Mouse (Mus musculus) hindbrain, embryonic 10.5 days (tissue): ENCODE results near the gene Tmc3. TPM values are rescaled to one million over a fixed set of nuclear protein-coding genes. Genes with fewer than 3 reads are reported as not detected.

Experiments
- DNase-seq: peaks from one replicate; pipeline ENCODE4 v3.0.0-alpha.2; 2017; ENCODE audit warnings: low spot score
- H3K27ac ChIP-seq: fragments of 300-500 bp; sonication (generic); 2 replicates; pipeline ENCODE4 v1.5.1; 2016; ENCODE audit warnings: mild to moderate bottlenecking, moderate library complexity
- H3K27me3 ChIP-seq: fragments of 300-500 bp; sonication (generic); 2 replicates; pipeline ENCODE4 v1.6.1; 2016; ENCODE audit warnings: mild to moderate bottlenecking; ENCODE audit not compliant: poor library complexity, insufficient read depth, severe bottlenecking
- H3K36me3 ChIP-seq: fragments of 300-500 bp; sonication (generic); 2 replicates; pipeline ENCODE4 v1.6.1; 2016; ENCODE audit warnings: mild to moderate bottlenecking, moderate library complexity
- H3K4me1 ChIP-seq: fragments of 300-500 bp; sonication (generic); replicated peaks from 2 replicates; pipeline ENCODE4 v1.6.1; 2016; ENCODE audit warnings: mild to moderate bottlenecking
- H3K4me3 ChIP-seq: fragments of 300-500 bp; sonication (generic); 2 replicates; pipeline ENCODE4 v1.5.1; 2016; ENCODE audit warnings: mild to moderate bottlenecking, moderate library complexity
- H3K9me3 ChIP-seq: fragments of 300-500 bp; sonication (generic); 2 replicates; pipeline ENCODE4 v1.6.1; 2016; ENCODE audit warnings: mild to moderate bottlenecking, moderate library complexity
- WGBS: fragments of 180-500 bp; shearing (Covaris S2); methylation state at CpG from one replicate; pipeline ENCODE4 v1.1.7; 2016; 5-methylcytosine and 5-hydroxymethylcytosine counted together
- polyA plus RNA-seq: library from polyadenylated mRNA; unstranded; fragments of >200 nt; fragmentation: Nextera tagmentation; extraction: Ambion mirVana; gene quantifications from 2 replicates; pipeline ENCODE4 v1.2.1, GENCODE M21; 2016

The Tmc3 gene
- polyA plus RNA-seq, 1 experiment from 2014 or later: 0.80 TPM

DNA sequence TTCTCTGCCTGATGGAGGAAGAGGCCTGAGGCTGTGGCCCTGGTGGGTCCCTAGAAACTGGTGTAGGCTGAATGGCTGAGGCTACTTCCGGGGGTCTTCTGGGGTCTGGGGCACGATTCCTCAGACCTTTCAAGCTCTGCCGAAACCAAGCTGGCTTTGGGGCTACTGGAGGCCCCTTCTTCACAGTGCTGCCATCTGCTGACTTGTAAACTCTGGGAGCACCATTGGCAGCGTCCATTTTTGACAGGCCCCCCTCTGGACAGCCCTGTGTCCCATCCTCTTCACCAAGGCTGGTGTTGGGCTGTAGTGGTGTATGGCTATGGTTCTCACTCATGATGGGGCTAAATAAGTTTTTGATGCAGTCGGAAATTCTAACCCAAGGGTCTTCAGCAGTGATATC lies 67.8 kb downstream of the Tmc3 start:
- no peak for DNase-seq
- Histone ChIP-seq H3K36me3 (no peaks in the 10 kb centered on the region), H3K4me3 (no peak overlapping the region), H3K4me1 (no peaks in the 10 kb centered on the region), H3K27me3 (no peaks in the 10 kb centered on the region), H3K27ac (no peak overlapping the region), H3K9me3 (no peaks in the 10 kb centered on the region)
- 88% methylated on average over 5 of the region's 5 CpGs for WGBS

DNA sequence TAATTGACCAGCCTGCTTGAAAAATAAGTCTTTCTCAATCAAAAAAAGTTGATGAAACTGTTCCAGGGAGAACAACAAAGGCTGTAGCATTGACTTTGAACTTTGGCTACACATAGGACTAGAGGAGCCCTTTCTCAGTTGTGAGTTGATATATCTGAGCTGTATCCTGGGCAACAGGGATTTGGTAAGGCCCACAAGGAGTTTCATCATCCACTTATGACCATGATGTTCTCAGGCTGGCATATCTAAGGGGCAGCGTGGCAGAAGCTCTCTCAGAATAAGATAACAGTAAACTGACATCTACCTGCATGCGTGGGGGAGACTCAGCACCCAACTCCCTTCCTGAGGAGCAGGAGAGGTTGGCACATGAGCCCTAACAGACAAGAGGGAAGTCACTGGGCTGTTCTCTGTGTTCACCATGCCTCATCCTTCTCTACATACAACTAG lies 68.9 kb downstream of the Tmc3 start:
- no peaks in the 10 kb centered on the region for H3K4me1 ChIP-seq
- no peak overlapping the region for H3K4me3 ChIP-seq
- no peaks in the 10 kb centered on the region for H3K36me3 ChIP-seq
- WGBS: 80% methylated on average over 2 of the region's 2 CpGs
- H3K27me3 ChIP-seq: no peaks in the 10 kb centered on the region
- no peak overlapping the region for H3K27ac ChIP-seq
- no peaks in the 10 kb centered on the region for H3K9me3 ChIP-seq
- DNase-seq: no peak

- no peak for DNase-seq
- H3K4me1 ChIP-seq: no peaks in the 10 kb centered on the region
- 86% methylated on average over 2 of the region's 2 CpGs for WGBS
- no peaks in the 10 kb centered on the region for H3K9me3 ChIP-seq
- H3K27me3 ChIP-seq: no peaks in the 10 kb centered on the region
- H3K36me3 ChIP-seq: no peaks in the 10 kb centered on the region
- no peak overlapping the region for H3K27ac ChIP-seq
- no peak overlapping the region for H3K4me3 ChIP-seq
Measured at GRCm38 (mm10) chr7:83654196-83654595, 69.5 kb downstream of the Tmc3 start.

DNA sequence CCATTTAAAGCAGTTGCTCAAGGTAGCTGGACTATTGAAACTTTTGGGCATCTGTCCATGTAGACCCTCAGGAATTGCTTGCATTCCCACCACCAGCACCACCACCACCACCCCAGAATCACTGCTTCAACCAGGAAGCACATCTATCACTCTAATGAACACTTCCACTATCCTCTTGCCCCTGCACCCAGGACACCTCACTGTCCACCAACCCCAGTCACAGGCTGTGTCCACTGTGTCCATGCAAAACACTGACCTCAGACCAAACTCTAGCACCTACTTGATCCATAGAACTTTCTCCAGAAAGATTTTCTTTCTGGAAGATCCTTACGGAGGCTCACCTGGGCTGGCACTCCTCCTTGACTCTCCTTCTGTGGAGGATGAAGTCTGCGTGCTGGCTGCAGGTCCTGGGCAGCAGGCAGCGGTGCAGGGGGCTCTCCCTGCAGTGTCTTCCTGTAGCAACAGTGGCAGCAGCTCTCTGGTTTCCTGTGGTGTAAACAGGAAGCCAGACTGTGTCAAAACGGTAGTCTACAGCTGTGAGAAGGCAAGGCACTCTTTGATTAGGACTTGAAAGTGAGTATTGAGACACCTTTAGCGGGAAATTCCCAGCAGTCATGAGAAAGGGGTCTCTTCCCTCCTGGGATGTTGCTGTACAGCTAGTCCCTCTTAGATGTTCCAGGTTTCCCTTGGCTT lies 70.4 kb downstream of the Tmc3 start:
- no peak for DNase-seq
- no peaks in the 10 kb centered on the region for H3K36me3 ChIP-seq
- H3K27me3 ChIP-seq: no peaks in the 10 kb centered on the region
- H3K4me3 ChIP-seq: no peak overlapping the region
- no peaks in the 10 kb centered on the region for H3K9me3 ChIP-seq
- no peaks in the 10 kb centered on the region for H3K4me1 ChIP-seq
- no peak overlapping the region for H3K27ac ChIP-seq
- WGBS: 64% methylated on average over 5 of the region's 5 CpGs

DNA sequence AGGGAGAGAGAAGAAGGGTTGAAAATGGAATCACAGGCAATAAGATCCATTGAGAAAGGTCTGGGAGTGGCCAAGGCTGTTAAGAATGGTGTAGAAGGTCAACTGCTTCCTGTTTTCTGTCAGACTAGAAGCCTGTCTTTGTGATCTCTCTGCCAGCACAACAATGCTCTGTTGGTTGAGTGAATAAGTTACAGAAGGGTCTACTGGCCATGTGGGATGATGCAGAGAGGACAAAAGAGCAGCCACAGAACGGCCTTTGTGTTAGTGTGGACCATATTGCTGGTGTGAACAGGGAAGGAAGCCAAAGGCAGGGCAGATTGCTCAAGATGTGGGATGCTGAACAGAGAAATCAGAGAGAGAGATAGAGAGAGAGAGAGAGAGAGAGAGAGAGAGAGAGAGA lies 74.0 kb downstream of the Tmc3 start:
- DNase-seq: no peak
- Histone ChIP-seq H3K36me3 (no peaks in the 10 kb centered on the region), H3K27ac (no peak overlapping the region), H3K9me3 (no peaks in the 10 kb centered on the region), H3K4me1 (no peaks in the 10 kb centered on the region), H3K4me3 (no peak overlapping the region), H3K27me3 (no peaks in the 10 kb centered on the region)
- 75% methylated on average over 1 of the region's 1 CpGs for WGBS

DNA sequence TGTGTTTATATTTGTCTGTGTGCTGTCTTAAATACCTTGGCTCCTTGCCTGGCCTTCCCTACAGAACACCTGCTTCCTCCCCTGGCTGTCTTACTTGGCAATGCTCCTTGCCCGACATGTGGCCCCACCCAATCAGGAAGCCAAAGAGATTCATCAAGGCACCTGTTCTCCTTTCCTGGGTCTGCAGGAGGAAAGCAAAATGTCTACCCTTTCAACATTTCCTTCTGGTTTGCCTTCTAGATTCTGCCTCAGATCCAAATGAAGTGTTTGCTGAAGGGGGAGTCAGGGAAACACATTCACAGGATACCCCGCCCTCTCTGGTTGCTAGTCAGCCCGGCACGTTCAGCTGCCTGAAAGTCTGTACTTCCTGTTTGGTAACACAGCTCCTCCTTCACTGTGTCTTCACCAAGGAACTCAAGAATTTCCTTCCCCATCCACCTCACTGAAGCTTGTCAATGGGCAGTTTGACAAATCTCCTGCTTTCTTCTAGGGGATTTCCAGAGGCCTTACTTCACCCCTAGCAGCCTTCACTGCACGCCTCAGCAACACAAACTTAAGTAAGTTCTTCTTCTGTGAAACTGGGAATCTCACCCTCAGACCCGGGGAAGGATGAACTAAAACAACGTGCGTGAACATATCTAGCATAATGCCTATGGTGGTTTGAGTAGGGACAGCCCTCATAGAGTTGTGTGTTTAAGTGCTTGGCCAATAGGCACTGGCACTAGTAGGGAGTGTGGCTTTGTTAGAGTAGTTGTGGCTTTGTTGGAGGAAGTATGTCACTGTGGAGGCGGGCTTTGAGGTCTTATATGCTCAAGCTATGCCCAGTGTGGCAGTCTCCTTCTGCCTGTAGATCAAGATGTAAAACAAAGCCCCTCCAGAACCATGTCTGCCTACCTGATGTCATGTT lies 74.7 kb downstream of the Tmc3 start:
- Histone ChIP-seq H3K4me3 (no peak overlapping the region), H3K27me3 (no peaks in the 10 kb centered on the region), H3K27ac (no peak overlapping the region), H3K36me3 (no peaks in the 10 kb centered on the region), H3K4me1 (no peaks in the 10 kb centered on the region), H3K9me3 (no peaks in the 10 kb centered on the region)
- 88% methylated on average over 9 of the region's 9 CpGs for WGBS
- no peak for DNase-seq

DNA sequence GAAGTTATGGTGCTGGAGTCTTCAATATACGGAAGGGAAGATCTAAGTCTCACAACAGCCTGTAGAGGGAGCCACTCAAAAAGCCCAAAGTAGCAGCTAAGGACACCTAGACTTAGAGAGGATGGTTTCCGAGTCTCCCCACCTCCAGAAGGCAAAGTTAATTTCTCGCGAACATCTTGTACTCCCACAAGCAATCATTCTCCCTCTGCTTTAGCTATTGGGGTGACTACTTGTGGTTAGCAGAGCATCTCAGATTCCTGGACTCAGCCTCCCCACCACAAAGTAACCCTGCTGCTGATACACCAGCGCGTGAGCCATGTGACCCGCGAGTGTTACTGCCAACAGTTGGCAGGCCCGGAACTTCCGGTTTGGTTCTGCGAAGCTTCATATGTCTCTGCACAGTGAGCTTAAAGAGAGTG lies 75.6 kb downstream of the Tmc3 start:
- H3K27ac ChIP-seq: no peak overlapping the region
- no peaks in the 10 kb centered on the region for H3K9me3 ChIP-seq
- H3K27me3 ChIP-seq: no peaks in the 10 kb centered on the region
- no peak overlapping the region for H3K4me3 ChIP-seq
- no peaks in the 10 kb centered on the region for H3K36me3 ChIP-seq
- no peaks in the 10 kb centered on the region for H3K4me1 ChIP-seq
- DNase-seq: no peak
- 90% methylated on average over 11 of the region's 11 CpGs for WGBS

- H3K27me3 ChIP-seq: no peaks in the 10 kb centered on the region
- WGBS: 89% methylated on average over 10 of the region's 10 CpGs
- H3K36me3 ChIP-seq: no peaks in the 10 kb centered on the region
- no peak for DNase-seq
- no peak overlapping the region for H3K4me3 ChIP-seq
- H3K27ac ChIP-seq: no peak overlapping the region
- H3K9me3 ChIP-seq: no peaks in the 10 kb centered on the region
- H3K4me1 ChIP-seq: no peaks in the 10 kb centered on the region
Measured at GRCm38 (mm10) chr7:83661031-83661430, 76.3 kb downstream of the Tmc3 start.

- no peaks in the 10 kb centered on the region for H3K4me1 ChIP-seq
- H3K27ac ChIP-seq: no peak overlapping the region
- WGBS: 96% methylated on average over 3 of the region's 3 CpGs
- H3K27me3 ChIP-seq: no peaks in the 10 kb centered on the region
- DNase-seq: no peak
- H3K36me3 ChIP-seq: no peaks in the 10 kb centered on the region
- H3K4me3 ChIP-seq: no peak overlapping the region
- no peaks in the 10 kb centered on the region for H3K9me3 ChIP-seq
Measured at GRCm38 (mm10) chr7:83661763-83662162, 77.0 kb downstream of the Tmc3 start.

GRCm38 (mm10) chr7:83662711-83663375 lies 78.1 kb downstream of the Tmc3 start:
- WGBS: 85% methylated on average over 6 of the region's 6 CpGs
- no peaks in the 10 kb centered on the region for H3K4me1 ChIP-seq
- no peak overlapping the region for H3K4me3 ChIP-seq
- no peak for DNase-seq
- H3K27me3 ChIP-seq: no peaks in the 10 kb centered on the region
- H3K27ac ChIP-seq: no peak overlapping the region
- no peaks in the 10 kb centered on the region for H3K9me3 ChIP-seq
- H3K36me3 ChIP-seq: no peaks in the 10 kb centered on the region

- Histone ChIP-seq H3K9me3 (no peaks in the 10 kb centered on the region), H3K27ac (no peak overlapping the region), H3K27me3 (no peaks in the 10 kb centered on the region), H3K4me1 (peaks cover 6% of the 10 kb centered on the region; the same call in 1 of the 2 replicates), H3K4me3 (no peak overlapping the region), H3K36me3 (no peaks in the 10 kb centered on the region)
- no peak for DNase-seq
- 89% methylated on average over 4 of the region's 4 CpGs for WGBS
Measured at GRCm38 (mm10) chr7:83666087-83666595, 81.4 kb downstream of the Tmc3 start.

DNA sequence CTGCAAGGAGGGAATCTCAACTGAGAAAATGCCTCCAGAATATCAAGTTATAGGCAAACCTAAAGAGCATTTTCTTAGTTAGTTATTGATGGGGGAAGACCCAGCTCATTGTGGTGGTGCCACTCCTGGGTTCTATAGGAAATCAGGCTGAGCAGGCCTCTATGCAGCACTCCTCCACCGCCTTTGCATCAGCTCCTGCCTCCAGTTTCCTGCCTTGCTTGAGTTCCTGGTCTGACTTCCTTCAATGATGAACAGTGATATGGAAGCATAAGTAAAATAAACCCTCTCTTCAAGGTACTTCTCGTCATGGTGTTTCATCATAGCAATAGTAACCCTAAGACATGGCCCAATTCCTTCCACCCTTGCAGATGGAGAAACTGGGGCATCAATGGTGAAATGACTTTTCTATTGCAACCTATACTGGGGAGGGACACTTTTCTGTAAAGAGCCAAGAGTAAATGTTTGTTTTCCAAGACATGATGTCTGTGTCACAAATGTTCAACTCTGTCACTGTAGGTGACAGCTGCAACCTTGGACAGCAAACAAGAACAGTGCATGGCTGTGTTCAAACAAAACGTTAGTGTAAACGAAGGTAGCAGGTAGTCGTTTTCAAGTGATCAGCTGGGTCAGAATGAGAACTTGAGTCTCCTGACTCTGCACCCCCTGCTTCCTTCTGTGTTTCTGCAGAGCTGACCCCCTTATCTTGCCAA lies 83.4 kb downstream of the Tmc3 start:
- Histone ChIP-seq H3K27ac (no peak overlapping the region), H3K4me1 (peaks cover 6% of the 10 kb centered on the region; the same call in 1 of the 2 replicates), H3K9me3 (no peaks in the 10 kb centered on the region), H3K4me3 (no peak overlapping the region), H3K27me3 (no peaks in the 10 kb centered on the region), H3K36me3 (no peaks in the 10 kb centered on the region)
- DNase-seq: no peak
- WGBS: 84% methylated on average over 5 of the region's 5 CpGs
